Mouse (Mus musculus) lung, postnatal 0 days (tissue): ENCODE results near the gene Gdpgp1. TPM values are rescaled to one million over a fixed set of nuclear protein-coding genes. Genes with fewer than 3 reads are reported as not detected.

Experiments
- ATAC-seq: fragments of 200-750 bp; cut with Nextera tagmentation; 2 replicates; pipeline ENCODE4 v1.8.0; 2017; ENCODE audit warnings: moderate library complexity
- DNase-seq: peaks from one replicate; pipeline ENCODE4 v3.0.0-alpha.2; 2016; ENCODE audit warnings: low spot score
- H3K27ac ChIP-seq: fragments of 300-500 bp; sonication (generic); 2 replicates; pipeline ENCODE4 v1.5.1; 2014; ENCODE audit warnings: antibody characterized with exemption, mild to moderate bottlenecking, low read length, mixed read lengths
- H3K27me3 ChIP-seq: fragments of 300-500 bp; sonication (generic); replicated peaks from 2 replicates; pipeline ENCODE4 v1.6.1; 2014; ENCODE audit warnings: low read length, mixed read lengths; ENCODE audit not compliant: insufficient read depth
- H3K36me3 ChIP-seq: fragments of 300-500 bp; sonication (generic); 2 replicates; pipeline ENCODE4 v1.6.1; 2014; ENCODE audit warnings: low read length, mixed read lengths; ENCODE audit not compliant: insufficient read depth
- H3K4me1 ChIP-seq: fragments of 300-500 bp; sonication (generic); 2 replicates; pipeline ENCODE4 v1.6.1; 2014; ENCODE audit warnings: antibody characterized with exemption, low read depth, low read length, mixed read lengths; ENCODE audit not compliant: insufficient read depth
- H3K4me2 ChIP-seq: fragments of 300-500 bp; sonication (generic); replicated peaks from 2 replicates; pipeline ENCODE4 v1.6.1; 2014; ENCODE audit warnings: low read depth, mild to moderate bottlenecking, low read length, moderate library complexity, mixed read lengths
- H3K4me3 ChIP-seq: fragments of 300-500 bp; sonication (generic); 2 replicates; pipeline ENCODE4 v1.5.1; 2014; ENCODE audit warnings: low read depth, low read length
- H3K9ac ChIP-seq: fragments of 300-500 bp; sonication (generic); replicated peaks from 2 replicates; pipeline ENCODE4 v1.6.1; 2014; ENCODE audit warnings: low read depth, mild to moderate bottlenecking
- H3K9me3 ChIP-seq: fragments of 300-500 bp; sonication (generic); 2 replicates; pipeline ENCODE4 v1.6.1; 2016; ENCODE audit warnings: low read length, mixed read lengths
- CTCF ChIP-seq: IDR thresholded peaks from 2 replicates; pipeline ENCODE4 v1.5.1; 2016; ENCODE audit warnings: antibody characterized with exemption, mild to moderate bottlenecking
- EP300 ChIP-seq: IDR thresholded peaks from 2 replicates; pipeline ENCODE4 v1.6.1; 2016; ENCODE audit warnings: antibody characterized with exemption, mild to moderate bottlenecking, control low read depth
- WGBS: fragments of 180-500 bp; shearing (Covaris S2); extraction: QIAGEN DNeasy Blood & Tissue Kit; methylation state at CpG from one replicate; pipeline ENCODE4 v1.1.7; 2014; 5-methylcytosine and 5-hydroxymethylcytosine counted together
- polyA plus RNA-seq: library from polyadenylated mRNA; unstranded; fragments of >200 nt; fragmentation: Nextera tagmentation; extraction: Ambion mirVana; gene quantifications from 2 replicates; pipeline ENCODE4 v1.2.1, GENCODE M21; 2015

The Gdpgp1 gene
- polyA plus RNA-seq, 1 experiment from 2014 or later: 2.8 TPM

DNA sequence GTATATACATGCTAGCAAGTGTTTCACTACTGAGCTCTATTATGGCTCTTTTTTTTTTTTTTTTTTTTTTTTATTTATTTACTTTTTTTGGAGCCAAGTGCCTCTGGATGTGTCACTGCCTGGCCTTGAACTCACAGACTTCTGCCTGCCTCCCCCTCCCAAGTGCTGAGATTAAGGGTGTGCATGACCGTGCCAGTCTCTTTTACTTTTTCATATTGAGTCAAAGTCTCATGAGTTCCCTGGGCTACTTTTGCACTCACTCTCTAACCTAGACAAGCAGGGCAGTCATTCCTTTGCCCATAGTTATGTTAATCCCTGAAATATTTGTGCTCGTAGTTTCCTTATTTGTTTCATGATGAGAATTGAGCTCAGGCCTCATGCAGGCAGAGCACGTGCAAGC, 49.0 kb downstream of the Gdpgp1 start:
- H3K4me1 ChIP-seq: no peaks in the 10 kb centered on the region
- H3K4me3 ChIP-seq: no peak overlapping the region
- H3K4me2 ChIP-seq: no peak overlapping the region
- H3K9ac ChIP-seq: no peak overlapping the region
- H3K27ac ChIP-seq: no peak overlapping the region
- DNase-seq: no peak
- TF ChIP-seq CTCF (no peak), EP300 (no peak)
- ATAC-seq: no peak
- H3K9me3 ChIP-seq: no peaks in the 10 kb centered on the region
- peaks cover 12% of the 10 kb centered on the region; the same call in 1 of the 2 replicates for H3K36me3 ChIP-seq
- no peaks in the 10 kb centered on the region for H3K27me3 ChIP-seq
- WGBS: 83% methylated on average over 3 of the region's 3 CpGs

DNA sequence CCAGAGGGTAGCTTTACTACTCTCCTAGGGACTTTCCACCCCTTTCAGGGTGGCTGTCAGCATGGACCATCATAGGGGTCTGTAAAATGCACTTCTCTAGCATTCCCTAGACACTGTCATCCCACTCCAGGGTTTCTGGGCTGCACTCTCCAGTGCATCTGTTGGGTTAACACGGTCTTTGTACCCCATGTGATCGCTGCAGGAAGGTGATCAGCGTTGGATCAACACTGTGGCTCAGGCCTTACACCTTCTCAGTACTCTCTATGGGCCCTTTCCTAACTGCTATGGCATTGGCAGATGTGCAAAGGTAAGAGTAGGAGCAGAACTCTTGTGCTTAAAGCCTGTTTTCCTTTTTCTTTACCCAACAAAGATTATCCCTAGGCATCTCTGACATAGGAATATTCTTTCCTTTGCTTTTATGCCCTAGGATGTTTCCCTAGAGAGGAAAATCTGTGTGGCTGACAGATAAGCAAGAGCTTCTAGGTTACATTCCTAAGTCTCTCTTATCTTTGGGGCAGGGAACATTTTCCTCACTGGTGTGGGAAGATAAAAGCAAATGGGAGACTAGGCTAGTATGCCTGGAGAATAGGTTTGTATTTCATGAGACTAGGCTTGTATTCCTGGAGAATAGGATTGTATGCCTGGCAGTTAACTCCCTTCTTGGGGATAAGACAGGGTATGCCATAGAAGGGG, 50.7 kb downstream of the Gdpgp1 start:
- H3K4me1 ChIP-seq: no peaks in the 10 kb centered on the region
- TF ChIP-seq EP300 (no peak), CTCF (no peak)
- no peaks in the 10 kb centered on the region for H3K9me3 ChIP-seq
- H3K27ac ChIP-seq: no peak overlapping the region
- WGBS: 94% methylated on average over 3 of the region's 3 CpGs
- no peaks in the 10 kb centered on the region for H3K27me3 ChIP-seq
- ATAC-seq (no peak), DNase-seq (no peak)
- 0 out of 2 replicates have a peak, but pooled peaks cover 11% of the 10 kb centered on the region for H3K36me3 ChIP-seq
- no peak overlapping the region for H3K9ac ChIP-seq
- H3K4me3 ChIP-seq: no peak overlapping the region
- no peak overlapping the region for H3K4me2 ChIP-seq

DNA sequence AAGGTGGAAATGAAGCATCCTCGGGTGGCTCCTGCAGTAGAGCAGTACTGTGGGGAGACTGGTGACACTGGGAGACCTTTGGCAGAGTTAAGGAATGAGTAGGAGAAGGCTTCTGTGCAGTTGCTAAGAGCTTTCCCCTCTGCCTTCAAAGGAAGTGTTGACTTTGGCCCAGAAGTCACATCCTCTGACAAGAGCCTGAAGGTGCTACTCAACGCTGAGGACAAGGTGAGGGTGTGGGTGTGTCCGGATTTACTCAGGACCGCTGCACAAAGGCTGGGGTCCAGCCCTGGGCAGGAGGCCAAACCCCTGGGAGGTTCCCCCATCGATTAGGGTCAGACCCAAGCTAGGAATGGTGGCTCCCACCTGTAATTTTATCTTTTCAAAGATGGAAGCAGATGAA, 51.7 kb downstream of the Gdpgp1 start:
- Histone ChIP-seq H3K4me2 (no peak overlapping the region), H3K9me3 (no peaks in the 10 kb centered on the region), H3K36me3 (0 out of 2 replicates have a peak, but pooled peaks cover 12% of the 10 kb centered on the region), H3K4me3 (no peak overlapping the region), H3K27me3 (no peaks in the 10 kb centered on the region), H3K27ac (no peak overlapping the region), H3K9ac (no peak overlapping the region), H3K4me1 (no peaks in the 10 kb centered on the region)
- WGBS: 59% methylated on average over 5 of the region's 5 CpGs
- no peak for TF ChIP-seq CTCF
- no peak for TF ChIP-seq EP300
- peak; percentile 77 for ATAC-seq
- peak; percentile 77 for DNase-seq

DNA sequence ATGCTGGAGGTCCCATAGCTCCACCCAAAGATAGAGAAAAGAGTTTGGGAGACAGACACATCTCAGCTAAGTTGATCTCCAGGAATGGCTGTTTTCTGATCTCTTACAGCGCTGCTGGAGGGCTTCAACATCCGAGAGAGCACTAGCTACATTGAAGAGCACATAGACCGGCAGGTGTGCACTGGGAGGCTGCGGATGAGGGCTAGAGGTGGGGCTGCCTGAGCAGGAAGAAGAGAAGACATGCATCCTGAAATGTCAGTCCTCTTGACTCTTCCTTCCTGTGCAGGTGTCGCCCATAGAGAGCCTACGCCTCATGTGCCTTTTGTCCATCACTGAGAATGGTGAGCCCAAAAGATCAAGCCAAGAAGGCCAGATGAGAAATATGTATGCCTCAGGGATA, 53.1 kb downstream of the Gdpgp1 start:
- ATAC-seq: no peak
- H3K4me1 ChIP-seq: no peaks in the 10 kb centered on the region
- DNase-seq: no peak
- 0 out of 2 replicates have a peak, but pooled peaks cover 12% of the 10 kb centered on the region for H3K36me3 ChIP-seq
- TF ChIP-seq EP300 (no peak), CTCF (no peak)
- no peak overlapping the region for H3K4me3 ChIP-seq
- H3K27me3 ChIP-seq: no peaks in the 10 kb centered on the region
- H3K4me2 ChIP-seq: no peak overlapping the region
- no peak overlapping the region for H3K27ac ChIP-seq
- H3K9ac ChIP-seq: no peak overlapping the region
- H3K9me3 ChIP-seq: no peaks in the 10 kb centered on the region
- 94% methylated on average over 6 of the region's 6 CpGs for WGBS

DNA sequence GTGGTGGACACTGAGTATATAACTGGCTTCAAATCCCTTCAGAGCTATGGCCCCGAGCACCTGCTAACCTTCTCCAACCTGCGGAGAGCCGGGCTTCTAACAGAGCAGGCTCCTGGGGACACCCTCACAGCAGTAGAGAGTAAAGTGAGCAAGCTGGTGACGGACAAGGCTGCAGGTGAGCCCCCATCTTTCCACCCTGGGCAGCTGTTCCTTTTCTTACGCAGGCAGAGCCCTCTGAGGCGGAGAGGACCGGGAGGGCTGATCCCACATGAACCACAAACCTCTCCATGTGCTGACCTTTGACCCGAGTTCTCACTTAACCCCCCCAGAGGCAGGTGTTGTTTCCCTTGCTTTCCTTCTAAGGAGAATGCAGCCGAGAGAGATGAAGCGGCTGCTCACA, 55.1 kb downstream of the Gdpgp1 start:
- Histone ChIP-seq H3K4me1 (no peaks in the 10 kb centered on the region), H3K27ac (no peak overlapping the region), H3K9me3 (no peaks in the 10 kb centered on the region), H3K36me3 (0 out of 2 replicates have a peak, but pooled peaks cover 12% of the 10 kb centered on the region), H3K4me3 (no peak overlapping the region), H3K27me3 (no peaks in the 10 kb centered on the region), H3K9ac (no peak overlapping the region), H3K4me2 (no peak overlapping the region)
- no peak for DNase-seq
- WGBS: 82% methylated on average over 10 of the region's 10 CpGs
- no peak for ATAC-seq
- no peak for TF ChIP-seq CTCF
- no peak for TF ChIP-seq EP300

Other genes with a start within 250 kb of the Gdpgp1 start
- 11.1 and 12.9 TPM in 2 replicates for gene Zfp710, start 208.1 kb upstream of the Gdpgp1 start, polyA plus RNA-seq
- 296 and 298 TPM in 2 replicates for gene Idh2, start 117.5 kb upstream of the Gdpgp1 start, polyA plus RNA-seq
- gene Sema4b, start 46.0 kb upstream of the Gdpgp1 start, polyA plus RNA-seq: 11.6 and 11.8 TPM in 2 replicates
- gene Cib1, start 52 bp upstream of the Gdpgp1 start, polyA plus RNA-seq: 108 and 123 TPM in 2 replicates
- 1.9 and 2.1 TPM in 2 replicates for gene Ttll13, start 13.5 kb downstream of the Gdpgp1 start, polyA plus RNA-seq
- 40.8 and 46.0 TPM in 2 replicates for gene Ngrn, start 28.4 kb downstream of the Gdpgp1 start, polyA plus RNA-seq
- gene Vps33b, start 36.8 kb downstream of the Gdpgp1 start, polyA plus RNA-seq: 2.8 and 3.4 TPM in 2 replicates
- gene Prc1, start 61.6 kb downstream of the Gdpgp1 start, polyA plus RNA-seq: 8.4 and 13.8 TPM in 2 replicates
- 3.4 and 3.8 TPM in 2 replicates for gene Rccd1, start 91.6 kb downstream of the Gdpgp1 start, polyA plus RNA-seq
- 30.3 and 32.9 TPM in 2 replicates for gene Unc45a, start 108.1 kb downstream of the Gdpgp1 start, polyA plus RNA-seq
- gene Hddc3, start 110.2 kb downstream of the Gdpgp1 start, polyA plus RNA-seq: 8.5 and 9.2 TPM in 2 replicates
- gene Man2a2, start 138.5 kb downstream of the Gdpgp1 start, polyA plus RNA-seq: 8.5 and 9.6 TPM in 2 replicates
- 23.5 and 26.4 TPM in 2 replicates for gene Fes, start 155.1 kb downstream of the Gdpgp1 start, polyA plus RNA-seq
- gene Furin, start 172.6 kb downstream of the Gdpgp1 start, polyA plus RNA-seq: 24.4 and 27.3 TPM in 2 replicates